Mouse (Mus musculus) G1E (cell line): ENCODE measurements around the gene Dcun1d2.

Experiments
- CTCF ChIP-seq: IDR thresholded peaks from 2 replicates; pipeline ENCODE4 v1.5.1; 2012; ENCODE audit warnings: low read depth, low read length, inconsistent platforms, mixed read lengths
- GATA1 ChIP-seq: IDR thresholded peaks from 2 replicates; pipeline ENCODE4 v1.6.1; 2012; ENCODE audit warnings: borderline replicate concordance, low read length, inconsistent platforms, mixed read lengths
- GATA2 ChIP-seq: IDR thresholded peaks from 2 replicates; pipeline ENCODE4 v1.6.1; 2012; ENCODE audit warnings: low read depth, low read length, inconsistent platforms, borderline replicate concordance
- POLR2AphosphoS5 ChIP-seq: IDR thresholded peaks from 2 replicates; pipeline ENCODE4 v1.6.1; 2012; ENCODE audit warnings: low read depth, low read length, inconsistent platforms; ENCODE audit not compliant: insufficient replicate concordance
- TAL1 ChIP-seq: conservative IDR thresholded peaks from 2 replicates; pipeline ENCODE4 v1.6.1; 2012; ENCODE audit warnings: low read depth, low read length, inconsistent platforms, mixed read lengths

- no peak for TF ChIP-seq CTCF
- TF ChIP-seq GATA1: no peak
- TF ChIP-seq TAL1: no peak
- TF ChIP-seq GATA2: no peak
- no peak for TF ChIP-seq POLR2AphosphoS5
These were observed 47.2 kb downstream of the Dcun1d2 start for GRCm38 (mm10) chr8:13240691-13241090.
